Mouse (Mus musculus) gastrocnemius, postnatal 25 days (tissue): Measurements from ENCODE around the gene Foxa3. TPM values are rescaled to one million over a fixed set of nuclear protein-coding genes. Genes with fewer than 3 reads are reported as not detected.
A peak's percentile ranks its signal among the peaks of the same experiment; 100 is the strongest.

Experiments
- DNase-seq: peaks from one replicate; pipeline ENCODE4 v3.0.0; 2022
- total RNA-seq, 2 experiments: library from RNA; stranded (reverse); gene quantifications; 1 replicate in 1 of 2; 2 replicates in 1 of 2; pipeline ENCODE4 v1.2.3; 2021

The Foxa3 gene
- total RNA-seq, 2 experiments from 2014 or later = not detected

GRCm38 (mm10) chr7:19000421-19000820 is 22.9 kb downstream of the Foxa3 start:
- DNase-seq = no peak

GRCm38 (mm10) chr7:18998835-18999234 is 24.5 kb downstream of the Foxa3 start:
- no peak for DNase-seq

- DNase-seq = no peak
Measured at GRCm38 (mm10) chr7:18993036-18993435, 30.3 kb downstream of the Foxa3 start.

- peak; percentile 34 for DNase-seq
Measured at GRCm38 (mm10) chr7:18992294-18992675, 31.1 kb downstream of the Foxa3 start.

GRCm38 (mm10) chr7:18991660-18992293 is 31.6 kb downstream of the Foxa3 start:
- no peak for DNase-seq

- peak; percentile 98 for DNase-seq
Measured at GRCm38 (mm10) chr7:18990601-18991295, 32.6 kb downstream of the Foxa3 start, which contains the start of gene Mypop. Gene Mypop, plus strand, starts transcription at chr7:18991245.

GRCm38 (mm10) chr7:18989995-18990394 is 33.3 kb downstream of the Foxa3 start:
- no peak for DNase-seq

- DNase-seq = no peak
Measured at GRCm38 (mm10) chr7:18988780-18989179, 34.6 kb downstream of the Foxa3 start.

GRCm38 (mm10) chr7:18987747-18988146 is 35.6 kb downstream of the Foxa3 start:
- no peak for DNase-seq

- no peak for DNase-seq
Measured at GRCm38 (mm10) chr7:18987100-18987499, 36.2 kb downstream of the Foxa3 start, which contains the start of gene Nanos2. Gene Nanos2, plus strand, starts transcription at chr7:18987400.

- no peak for DNase-seq
Measured at GRCm38 (mm10) chr7:18986503-18986902, 36.8 kb downstream of the Foxa3 start.

- DNase-seq = no peak
Measured at GRCm38 (mm10) chr7:18978381-18978780, 45.0 kb downstream of the Foxa3 start.

GRCm38 (mm10) chr7:18970956-18971355 is 52.4 kb downstream of the Foxa3 start:
- no peak for DNase-seq

GRCm38 (mm10) chr7:18967603-18968002 is 55.7 kb downstream of the Foxa3 start:
- no peak for DNase-seq

GRCm38 (mm10) chr7:18965312-18965711 is 58.0 kb downstream of the Foxa3 start:
- DNase-seq = no peak

- no peak for DNase-seq
Measured at GRCm38 (mm10) chr7:18963294-18963843, 60.0 kb downstream of the Foxa3 start.

Other genes with a start within 250 kb of the Foxa3 start
- gene Psg19, start 225.0 kb downstream of the Foxa3 start, total RNA-seq = not detected
- gene Psg17, start 201.9 kb downstream of the Foxa3 start, total RNA-seq = not detected
- 1 to 10 TPM; 2.8 to 3.4 TPM for gene Mill2, start 183.6 kb downstream of the Foxa3 start, total RNA-seq
- under 1 TPM; 0.51 to 0.67 TPM for gene Pglyrp1, start 152.2 kb downstream of the Foxa3 start, total RNA-seq
- gene Ccdc61, start 113.1 kb downstream of the Foxa3 start, total RNA-seq = 1 to 10 TPM; 5.2 to 6.5 TPM
- 1 to 10 TPM; 1.7 to 2.1 TPM for gene Nova2, start 97.7 kb downstream of the Foxa3 start, total RNA-seq
- gene Nanos2, start 36.1 kb downstream of the Foxa3 start, total RNA-seq = not detected
- gene Mypop, start 32.3 kb downstream of the Foxa3 start, total RNA-seq = 1 to 10 TPM; 4.3 to 4.9 TPM
- 10 to 100 TPM; 13.7 to 14.3 TPM for gene Irf2bp1, start 19.5 kb downstream of the Foxa3 start, total RNA-seq
- gene Sympk, start 839 bp upstream of the Foxa3 start, total RNA-seq = 10 to 100 TPM; 56.6 to 59.4 TPM
- gene Rsph6a, start 31.2 kb upstream of the Foxa3 start, total RNA-seq = not detected
- 10 to 100 TPM; 22.4 to 22.7 TPM for gene Dmwd, start 52.7 kb upstream of the Foxa3 start, total RNA-seq
- 100 to 1,000 TPM; 315 to 350 TPM for gene Dmpk, start 60.3 kb upstream of the Foxa3 start, total RNA-seq
- gene Six5, start 71.1 kb upstream of the Foxa3 start, total RNA-seq = 1 to 10 TPM; 2.0 to 2.7 TPM
- not detected for gene Gm4969, start 94.8 kb upstream of the Foxa3 start, total RNA-seq
- gene Fbxo46, start 96.3 kb upstream of the Foxa3 start, total RNA-seq = 1 to 10 TPM; 2.9 TPM
- 1 to 10 TPM; 2.3 to 2.5 TPM for gene Qpctl, start 125.8 kb upstream of the Foxa3 start, total RNA-seq
- 10 to 100 TPM; 48.2 to 50.0 TPM for gene Snrpd2, start 126.2 kb upstream of the Foxa3 start, total RNA-seq
- not detected for gene Gipr, start 142.6 kb upstream of the Foxa3 start, total RNA-seq
- gene Eml2, start 152.9 kb upstream of the Foxa3 start, total RNA-seq = 1 to 10 TPM; 8.4 to 9.4 TPM
- gene Gpr4, start 189.0 kb upstream of the Foxa3 start, total RNA-seq = 1 to 10 TPM; 1.7 to 2.4 TPM
- gene Opa3, start 204.8 kb upstream of the Foxa3 start, total RNA-seq = 10 to 100 TPM; 39.4 to 41.3 TPM
- gene Vasp, start 248.3 kb upstream of the Foxa3 start, total RNA-seq = 10 to 100 TPM; 16.3 to 18.0 TPM